Mouse (Mus musculus) kidney, adult 18-20 months (tissue): Measurements from ENCODE around the gene Glyat.

Experiments used
- DNase-seq: peaks from one replicate; pipeline ENCODE4 v3.0.0; 2021

Glyat gene

DNA sequence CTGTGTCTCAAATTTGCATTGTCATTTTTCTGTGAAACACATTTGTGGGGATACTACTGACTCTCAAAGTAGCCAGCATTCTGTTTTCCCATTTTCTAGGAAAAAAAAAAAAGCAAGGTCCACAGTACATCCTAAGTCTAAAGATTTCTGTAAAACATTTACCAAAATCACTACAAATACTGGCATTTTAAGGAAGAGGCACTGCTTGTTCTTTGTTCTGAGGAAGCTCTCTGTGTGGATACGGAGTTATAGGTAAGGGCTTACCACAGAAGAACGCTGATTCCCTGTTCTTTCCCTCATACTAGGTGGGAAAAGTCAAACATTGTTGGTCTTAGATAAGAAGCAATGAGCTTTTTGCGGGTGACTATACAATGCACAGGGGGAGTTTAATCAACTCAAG, 62.5 kb downstream of the Glyat start, which contains the start of gene Keg1:
Keg1 (plus strand) TSS at position 197 of the 400 bp plus-strand sequence.
- no peak for DNase-seq

DNA sequence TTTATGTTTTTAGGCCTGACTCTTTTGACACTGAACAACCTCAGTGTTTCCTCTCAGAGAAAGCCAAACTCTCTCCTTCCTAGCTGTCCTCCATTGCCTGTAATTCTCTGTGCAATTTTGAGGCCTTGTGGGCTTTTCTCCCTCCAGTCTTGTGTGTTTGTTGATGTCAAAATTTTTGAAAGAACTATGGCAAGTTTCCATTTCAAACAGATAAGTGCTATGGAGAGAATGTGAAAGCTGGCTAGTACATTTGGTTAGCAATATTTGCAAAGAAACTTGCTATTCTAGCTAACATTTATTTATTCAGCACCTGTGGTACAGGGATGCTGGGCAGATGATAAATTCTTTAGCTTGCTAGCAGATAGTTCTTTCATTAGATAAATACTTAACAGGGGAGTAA, 63.1 kb downstream of the Glyat start:
- no peak for DNase-seq
